Mouse (Mus musculus) midbrain, postnatal 0 days (tissue): Measurements from ENCODE around the gene Trim33. TPM values are rescaled to one million over a fixed set of nuclear protein-coding genes. Genes with fewer than 3 reads are reported as not detected.

ENCODE experiments used
- ATAC-seq: fragments of 200-750 bp; cut with Nextera tagmentation; 2 replicates; pipeline ENCODE4 v1.8.0; 2017; ENCODE audit warnings: moderate number of reproducible peaks, mild to moderate bottlenecking, moderate TSS enrichment, moderate library complexity; ENCODE audit not compliant: low FRiP score
- DNase-seq: peaks from one replicate; pipeline ENCODE4 v3.0.0-alpha.2; 2015; ENCODE audit warnings: low spot score
- H3K27ac ChIP-seq: fragments of 300-500 bp; sonication (generic); 2 replicates; pipeline ENCODE4 v1.5.1; 2014; ENCODE audit warnings: low read depth, mild to moderate bottlenecking, low read length, mixed read lengths
- H3K27me3 ChIP-seq: fragments of 300-500 bp; sonication (generic); 2 replicates; pipeline ENCODE4 v1.6.1; 2014; ENCODE audit warnings: low read length, control low read depth, mixed read lengths; ENCODE audit not compliant: insufficient read depth
- H3K36me3 ChIP-seq: fragments of 300-500 bp; sonication (generic); 2 replicates; pipeline ENCODE4 v1.6.1; 2014; ENCODE audit warnings: low read length, control low read depth, mixed read lengths; ENCODE audit not compliant: insufficient read depth
- H3K4me1 ChIP-seq: fragments of 300-500 bp; sonication (generic); 2 replicates; pipeline ENCODE4 v1.6.1; 2014; ENCODE audit warnings: mild to moderate bottlenecking, control low read depth, antibody characterized with exemption, low read length, mixed read lengths; ENCODE audit not compliant: insufficient read depth
- H3K4me2 ChIP-seq: fragments of 300-500 bp; sonication (generic); 2 replicates; pipeline ENCODE4 v1.6.1; 2014; ENCODE audit warnings: low read depth, mild to moderate bottlenecking, low read length, mixed read lengths; ENCODE audit not compliant: poor library complexity, severe bottlenecking
- H3K4me3 ChIP-seq: fragments of 300-500 bp; sonication (generic); 2 replicates; pipeline ENCODE4 v1.5.1; 2014; ENCODE audit warnings: low read depth, mild to moderate bottlenecking, low read length, moderate library complexity
- H3K9ac ChIP-seq: fragments of 300-500 bp; sonication (generic); replicated peaks from 2 replicates; pipeline ENCODE4 v1.6.1; 2014; ENCODE audit warnings: mild to moderate bottlenecking, low read length, moderate library complexity, mixed read lengths; ENCODE audit not compliant: poor library complexity, severe bottlenecking
- H3K9me3 ChIP-seq: fragments of 300-500 bp; sonication (generic); 2 replicates; pipeline ENCODE4 v1.6.1; 2016; ENCODE audit warnings: low read length, control low read depth
- CTCF ChIP-seq: IDR thresholded peaks from 2 replicates; pipeline ENCODE4 v1.5.1; 2016; ENCODE audit warnings: antibody characterized with exemption, mild to moderate bottlenecking
- WGBS: fragments of 180-500 bp; shearing (Covaris S2); extraction: QIAGEN DNeasy Blood & Tissue Kit; methylation state at CpG from one replicate; pipeline ENCODE4 v1.1.7; 2014; 5-methylcytosine and 5-hydroxymethylcytosine counted together
- polyA plus RNA-seq: library from polyadenylated mRNA; unstranded; fragments of >200 nt; fragmentation: Nextera tagmentation; extraction: Ambion mirVana; gene quantifications from 2 replicates; pipeline ENCODE4 v1.2.1, GENCODE M21; 2015
- total RNA-seq: library from RNA; depleted of rRNA; stranded (reverse); fragments of >200 nt; gene quantifications from 2 replicates; pipeline ENCODE4 v1.2.3, GENCODE M21; 2014

The Trim33 gene
- total and polyA plus RNA-seq, 2 experiments from 2014 or later, result 20.9 to 64.3 TPM

DNA sequence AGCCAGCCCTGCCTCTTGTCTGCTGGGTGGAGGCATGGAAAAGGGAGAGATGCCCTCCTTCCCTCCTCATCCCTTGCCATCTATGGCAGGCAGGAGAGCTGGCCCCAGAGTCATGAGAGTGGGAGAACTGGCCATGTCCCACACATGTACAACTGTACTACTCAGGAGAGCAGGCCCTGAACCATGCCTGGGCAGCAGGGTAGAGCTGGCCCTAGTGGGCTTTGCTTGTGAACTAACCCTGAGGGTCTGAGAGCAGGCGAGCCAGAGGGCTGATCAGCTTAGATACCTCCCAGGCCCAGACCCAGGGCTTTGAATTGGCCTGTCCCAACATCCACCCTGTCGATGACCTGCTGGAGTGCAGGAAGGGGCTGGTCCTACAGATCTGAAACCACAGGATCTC, 115.0 kb downstream of the Trim33 start:
- Histone ChIP-seq H3K4me1 (no peaks in the 10 kb centered on the region), H3K4me3 (no peak overlapping the region), H3K27ac (no peak overlapping the region), H3K9ac (no peak overlapping the region), H3K4me2 (no peak overlapping the region), H3K9me3 (no peaks in the 10 kb centered on the region), H3K36me3 (no peaks in the 10 kb centered on the region), H3K27me3 (no peaks in the 10 kb centered on the region)
- WGBS, result 92% methylated on average over 2 of the region's 2 CpGs
- DNase-seq (no peak), ATAC-seq (no peak)
- no peak for TF ChIP-seq CTCF

DNA sequence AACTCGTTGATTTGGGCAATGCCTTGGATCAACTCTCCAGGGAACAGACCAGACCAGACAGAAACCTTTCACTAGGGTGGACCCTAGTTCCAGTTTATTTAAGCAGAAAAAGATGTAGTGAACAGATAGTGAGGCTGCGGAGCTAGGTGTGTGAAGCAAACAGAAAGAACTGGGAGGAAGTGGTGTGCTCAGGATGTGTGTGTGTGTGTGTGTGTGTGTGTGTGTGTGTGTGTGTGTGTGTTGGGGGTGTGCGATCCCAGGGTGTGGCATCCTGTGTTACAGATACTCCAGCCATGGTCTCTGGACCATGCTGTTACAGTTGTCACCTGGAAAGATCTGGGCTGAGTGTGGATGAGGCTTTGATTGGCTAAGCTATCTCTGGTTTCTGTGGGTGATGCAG, 118.4 kb downstream of the Trim33 start:
- no peaks in the 10 kb centered on the region for H3K36me3 ChIP-seq
- H3K9me3 ChIP-seq, result no peaks in the 10 kb centered on the region
- 87% methylated on average over 3 of the region's 3 CpGs for WGBS
- ATAC-seq, result no peak
- no peak overlapping the region for H3K27ac ChIP-seq
- H3K9ac ChIP-seq, result no peak overlapping the region
- H3K4me1 ChIP-seq, result peaks cover 4% of the 10 kb centered on the region; the same call in 1 of the 2 replicates
- no peak overlapping the region for H3K4me3 ChIP-seq
- no peak for DNase-seq
- no peak for TF ChIP-seq CTCF
- H3K27me3 ChIP-seq, result no peaks in the 10 kb centered on the region
- H3K4me2 ChIP-seq, result no peak overlapping the region

GRCm38 (mm10) chr3:103400807-103401206, 121.7 kb downstream of the Trim33 start:
- Histone ChIP-seq H3K4me2 (no peak overlapping the region), H3K4me3 (no peak overlapping the region), H3K4me1 (peaks cover 8% of the 10 kb centered on the region), H3K9me3 (no peaks in the 10 kb centered on the region), H3K36me3 (no peaks in the 10 kb centered on the region), H3K27ac (peak overlapping the region; percentile 59), H3K9ac (no peak overlapping the region), H3K27me3 (no peaks in the 10 kb centered on the region)
- no peak for TF ChIP-seq CTCF
- DNase-seq (no peak), ATAC-seq (peak; percentile 2; the same call in 1 of the 2 replicates)
- 66% methylated on average over 6 of the region's 6 CpGs for WGBS

DNA sequence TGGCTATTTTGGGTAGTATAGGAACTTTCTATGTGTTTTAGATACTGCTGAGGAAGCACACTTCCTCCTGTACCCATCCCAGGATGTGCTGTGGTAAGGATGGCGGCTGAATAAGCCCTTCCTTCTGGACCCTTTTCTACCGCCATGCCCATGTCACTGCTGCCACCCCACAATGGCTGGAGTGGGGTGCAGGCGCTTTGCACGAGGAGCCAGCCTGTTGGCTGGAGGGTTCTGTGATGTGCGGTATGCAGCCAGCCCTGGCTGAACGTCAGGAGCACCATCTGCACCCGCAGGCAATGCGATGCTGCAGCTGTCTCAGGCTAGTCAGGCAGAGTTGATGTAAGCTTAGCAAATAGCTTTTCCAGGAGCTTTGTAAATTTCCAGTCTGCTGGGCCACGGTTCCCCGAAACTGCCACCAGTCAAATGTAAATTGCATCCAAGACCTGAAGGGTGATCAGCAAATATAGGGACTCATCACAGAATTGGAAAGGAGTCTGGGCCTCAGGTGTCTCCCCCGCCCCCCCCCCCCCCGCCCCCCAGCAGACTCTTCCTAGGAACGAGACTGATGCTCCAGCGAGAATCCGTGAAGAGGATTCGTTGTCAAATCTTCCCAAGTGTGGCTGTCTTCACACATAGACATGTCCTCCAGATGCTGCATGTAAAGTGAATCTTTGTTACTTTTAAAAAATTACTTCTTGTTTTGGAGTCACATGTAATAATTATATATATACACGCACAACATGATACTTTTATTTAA, 122.4 kb downstream of the Trim33 start:
- Histone ChIP-seq H3K27ac (peak overlapping the region; percentile 59), H3K4me3 (no peak overlapping the region), H3K9me3 (no peaks in the 10 kb centered on the region), H3K4me2 (no peak overlapping the region), H3K9ac (no peak overlapping the region), H3K4me1 (peaks cover 8% of the 10 kb centered on the region), H3K36me3 (no peaks in the 10 kb centered on the region), H3K27me3 (no peaks in the 10 kb centered on the region)
- no peak for TF ChIP-seq CTCF
- DNase-seq, result peak; percentile 78
- 30% methylated on average over 17 of the region's 17 CpGs for WGBS
- ATAC-seq, result peak; percentile 83

- ATAC-seq (peak; percentile 74), DNase-seq (no peak)
These were observed 123.1 kb downstream of the Trim33 start for GRCm38 (mm10) chr3:103402212-103402611.

GRCm38 (mm10) chr3:103405135-103405534, 126.0 kb downstream of the Trim33 start:
- Histone ChIP-seq H3K9ac (no peak overlapping the region), H3K9me3 (no peaks in the 10 kb centered on the region), H3K4me2 (no peak overlapping the region), H3K36me3 (no peaks in the 10 kb centered on the region), H3K27me3 (no peaks in the 10 kb centered on the region), H3K4me1 (peaks cover 8% of the 10 kb centered on the region), H3K27ac (no peak overlapping the region), H3K4me3 (no peak overlapping the region)
- TF ChIP-seq CTCF, result no peak
- ATAC-seq (no peak), DNase-seq (no peak)
- 89% methylated on average over 2 of the region's 2 CpGs for WGBS

More at GRCm38 (mm10) chr3:103402212-103402611, 123.1 kb downstream of the Trim33 start:
- Histone ChIP-seq H3K36me3 (no peaks in the 10 kb centered on the region), H3K9me3 (no peaks in the 10 kb centered on the region), H3K9ac (no peak overlapping the region), H3K27ac (0 out of 2 replicates have a peak overlapping the region, but pooled peaks have one; percentile 47), H3K4me2 (no peak overlapping the region), H3K27me3 (no peaks in the 10 kb centered on the region), H3K4me3 (no peak overlapping the region), H3K4me1 (peaks cover 8% of the 10 kb centered on the region)
- WGBS, result 17% methylated on average over 10 of the region's 10 CpGs
- TF ChIP-seq CTCF, result no peak
